Mouse (Mus musculus) layer of hippocampus, postnatal 14 days (tissue): Measurements from ENCODE around the gene Gm11733. TPM values are rescaled to one million over a fixed set of nuclear protein-coding genes. Genes with fewer than 3 reads are reported as not detected.

ENCODE experiments used
- DNase-seq, 2 experiments: peaks; one replicate each; pipeline ENCODE4 v3.0.0; 2021 to 2022; ENCODE audit warnings: low spot score in 2 of 2, mixed read lengths in 1 of 2
- total RNA-seq, 2 experiments: library from RNA; stranded (reverse); gene quantifications; 2 replicates each; pipeline ENCODE4 v1.2.3; 2021

Gene Gm11733
- total RNA-seq, 2 experiments from 2014 or later = not detected

- no peak for DNase-seq
These were observed 5.7 kb upstream of the Gm11733 start for GRCm38 (mm10) chr11:117478271-117479006.

DNA sequence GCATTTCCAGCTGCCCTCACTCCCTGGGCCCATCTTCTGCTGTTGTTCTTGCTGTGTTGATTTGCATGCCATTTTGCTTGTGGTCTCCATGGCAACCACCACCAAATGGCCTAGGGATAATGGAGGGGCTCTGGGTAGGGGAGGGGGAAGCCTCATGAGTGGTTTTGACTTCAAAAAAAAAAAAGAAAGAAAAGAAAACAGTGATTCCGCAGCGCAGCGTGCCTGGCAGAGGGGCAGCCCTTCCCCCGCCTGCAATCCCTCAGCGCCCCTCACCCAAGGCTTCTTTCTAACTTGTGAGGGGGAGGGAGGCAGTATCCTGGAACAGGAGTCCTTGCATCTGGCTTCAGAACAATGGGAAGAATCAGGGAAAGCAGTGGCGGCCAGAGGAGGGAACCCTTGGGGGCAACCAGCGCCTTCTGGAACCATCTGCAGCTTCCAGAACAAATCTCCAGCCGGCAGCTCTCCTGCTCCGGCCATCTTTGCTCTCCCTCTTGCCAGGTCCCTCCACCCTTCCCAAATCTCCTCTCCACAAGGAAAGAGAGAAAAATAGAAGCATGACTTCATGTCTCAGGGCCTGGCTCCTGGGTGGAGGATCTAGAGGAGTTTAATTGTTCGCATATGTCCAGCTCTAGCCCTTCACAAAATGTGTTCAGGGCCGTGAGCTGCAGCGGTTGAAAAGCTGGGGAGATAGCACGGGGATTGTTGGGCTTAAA lies 5.0 kb upstream of the Gm11733 start:
- DNase-seq = peak; percentile 59 to 77

DNA sequence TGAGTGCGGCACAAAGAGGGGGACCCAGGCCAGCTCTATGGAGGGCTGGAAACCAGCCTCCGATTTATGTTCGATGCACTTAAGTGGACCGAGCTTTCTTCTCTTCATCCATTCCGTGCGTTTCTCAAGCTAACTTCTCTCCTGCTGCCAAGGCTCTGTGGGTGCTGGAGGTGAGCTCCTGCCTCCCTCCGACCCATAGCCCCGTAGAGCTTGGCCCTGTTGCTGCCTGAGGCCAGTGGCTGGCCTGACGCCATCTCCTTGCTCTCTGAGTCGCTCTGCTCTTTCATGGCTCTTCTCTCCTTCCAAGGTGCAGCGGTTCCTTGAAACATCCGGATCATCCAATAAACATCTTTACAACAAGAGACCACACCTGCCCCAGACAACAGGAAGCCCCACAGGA lies 4.4 kb upstream of the Gm11733 start:
- no peak for DNase-seq

DNA sequence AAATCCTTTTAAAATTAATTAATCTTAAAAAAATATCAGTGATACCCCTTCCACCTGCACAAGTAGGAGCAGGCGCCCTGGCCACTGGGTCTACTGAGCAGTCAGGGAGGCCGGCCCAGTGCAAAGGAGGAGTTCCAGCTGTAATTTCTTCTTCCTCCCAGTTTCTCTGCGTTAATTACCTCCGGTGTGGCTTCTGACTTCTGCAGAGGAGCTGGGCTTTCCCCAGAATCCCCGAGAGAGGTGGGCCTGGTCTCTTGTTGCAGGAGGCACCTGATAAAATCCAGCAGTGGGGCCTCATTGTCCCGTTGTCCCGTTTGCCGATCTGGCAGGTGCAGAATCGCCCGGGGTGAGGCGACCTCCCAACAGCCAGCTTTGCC lies 1.9 kb upstream of the Gm11733 start:
- DNase-seq = no peak

DNA sequence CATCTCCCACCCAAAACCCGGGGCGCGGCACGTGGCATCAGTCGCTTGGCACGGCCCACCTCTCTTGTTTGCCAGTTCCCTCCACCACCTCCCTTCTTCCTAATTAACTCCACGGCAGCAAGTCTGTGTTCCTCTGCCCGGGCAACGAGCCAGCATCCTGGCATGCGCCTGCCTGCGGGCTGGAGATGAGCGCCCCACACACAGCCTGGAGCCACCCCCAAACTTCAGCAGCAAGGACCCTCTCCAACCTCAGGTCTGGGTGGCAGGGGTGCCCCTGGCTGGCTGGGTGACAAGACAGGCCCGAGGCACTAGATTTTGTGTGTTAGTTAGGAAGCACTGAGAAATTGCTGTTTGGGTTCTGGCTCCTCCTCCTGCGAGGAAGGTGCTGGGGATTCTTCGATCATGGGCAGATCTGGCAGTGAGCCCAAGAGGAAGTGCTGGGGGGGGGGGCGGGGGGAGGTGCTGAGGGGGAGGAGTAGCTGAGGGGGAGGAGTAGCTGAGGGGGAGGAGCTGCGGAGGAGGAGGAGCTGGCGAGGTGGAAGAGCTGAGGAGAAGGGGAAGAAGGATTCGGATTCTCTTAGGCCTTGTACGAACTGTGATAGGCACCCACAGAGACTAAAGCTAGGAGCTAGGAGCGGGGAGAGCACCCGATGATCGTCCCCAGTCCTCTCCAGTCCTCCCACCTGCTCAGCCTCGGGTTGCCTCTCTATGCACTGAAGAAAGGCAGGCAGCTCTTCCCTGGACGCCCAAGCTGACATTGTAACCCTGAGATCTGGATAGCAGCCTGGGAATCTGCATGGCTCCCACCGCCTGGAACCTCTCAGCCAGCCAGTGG lies 1.3 kb upstream of the Gm11733 start:
- DNase-seq = peak; percentile 96 to 97

DNA sequence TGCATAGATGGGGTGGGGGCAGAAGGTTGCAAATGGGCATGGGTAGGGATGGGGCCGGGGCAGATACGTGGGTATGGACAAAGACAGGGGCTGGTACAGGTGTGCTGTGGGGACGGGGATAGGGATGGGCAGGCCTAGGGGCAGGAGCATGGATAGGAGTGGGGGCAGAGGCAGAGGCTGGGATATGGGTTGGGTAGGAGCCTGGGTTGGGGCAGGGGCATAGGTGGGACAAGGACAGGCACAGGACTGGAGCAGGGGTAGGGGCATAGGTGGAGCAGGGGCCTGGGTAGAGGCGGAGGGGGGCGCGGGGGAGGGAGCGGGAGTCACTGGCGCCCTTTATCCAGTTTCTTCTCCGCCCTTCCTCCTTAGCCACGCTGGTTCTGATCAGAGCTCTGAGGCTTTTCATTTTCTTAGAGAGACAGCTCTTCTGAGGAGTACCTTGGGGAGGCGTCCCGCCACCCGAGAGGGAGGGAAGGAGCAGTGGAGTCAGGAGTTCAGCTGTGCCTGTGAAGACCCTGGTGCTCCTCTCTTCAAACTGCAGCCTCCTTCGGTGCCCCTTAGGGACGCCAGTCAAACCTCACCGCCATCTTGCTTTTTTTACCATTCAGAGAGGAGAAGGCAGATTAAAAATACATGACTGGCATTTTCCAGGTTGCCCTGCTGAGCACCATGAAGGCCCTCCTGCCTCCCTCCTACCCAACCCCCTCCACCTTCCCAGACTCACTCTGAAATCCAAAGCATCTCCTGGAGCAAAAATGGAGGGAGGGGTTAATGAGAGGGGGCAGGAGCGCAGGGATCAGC lies 7.4 kb downstream of the Gm11733 start:
- DNase-seq = no peak

DNA sequence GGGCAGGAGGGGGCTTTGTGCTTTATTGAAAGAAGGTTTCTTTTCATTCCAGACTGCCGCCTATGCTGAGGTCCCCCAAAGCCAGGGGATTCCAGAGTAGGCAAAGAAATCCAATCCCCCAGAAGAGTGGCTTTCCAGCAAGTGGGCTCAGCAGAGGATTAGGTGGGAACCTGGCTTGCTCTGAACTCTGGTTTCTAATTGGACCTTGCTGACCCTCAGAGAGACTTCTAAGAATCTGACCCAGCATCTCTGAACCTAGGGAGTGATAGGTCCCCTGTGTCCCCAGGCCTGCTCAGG lies 8.0 kb downstream of the Gm11733 start:
- DNase-seq = no peak

- no peak for DNase-seq
These were observed 12.6 kb downstream of the Gm11733 start for GRCm38 (mm10) chr11:117496812-117497211.

DNA sequence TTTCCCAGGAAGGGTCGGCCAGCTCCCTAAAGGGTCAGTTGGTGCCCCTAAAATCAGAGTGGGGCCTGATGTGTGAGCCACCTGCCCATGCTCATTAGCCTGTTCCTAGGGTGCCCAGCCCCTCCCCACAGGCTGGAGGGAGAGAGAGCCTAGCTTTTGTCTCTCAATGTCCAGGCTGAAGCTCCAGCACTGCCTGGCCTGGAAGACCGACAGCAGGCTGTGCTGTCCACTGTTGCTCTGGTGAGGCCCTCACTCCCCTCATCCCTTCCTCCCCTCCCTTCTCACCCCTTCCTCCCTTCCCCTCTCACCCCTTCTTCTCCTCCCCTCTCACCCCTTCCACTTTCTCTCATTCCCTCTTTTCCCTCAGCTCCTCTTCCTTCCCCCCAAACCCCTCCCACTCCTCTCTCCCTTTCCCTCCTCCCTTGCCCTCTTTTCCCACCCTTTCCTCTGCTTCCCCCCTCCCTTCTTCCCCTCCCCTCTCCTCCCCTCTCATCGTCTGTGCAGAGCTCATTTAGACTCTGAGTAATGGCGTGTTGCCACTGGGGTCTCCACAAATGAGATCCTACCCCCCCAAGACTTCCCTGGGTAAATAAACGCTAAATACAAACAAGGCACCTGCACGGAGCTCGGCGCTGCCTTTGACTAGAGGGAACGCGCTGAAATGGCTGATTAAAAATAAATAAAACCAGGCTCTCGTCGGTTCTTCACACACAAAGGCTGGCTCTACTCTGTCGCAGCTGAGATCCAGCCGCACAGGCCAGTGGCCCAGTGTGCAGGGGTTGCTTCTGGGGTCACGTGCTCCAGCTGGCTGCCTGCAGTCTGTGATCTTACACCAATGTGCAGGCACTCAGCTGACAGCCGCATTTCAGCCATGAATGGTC lies 13.3 kb downstream of the Gm11733 start:
- peak; percentile 54 to 59 for DNase-seq

DNA sequence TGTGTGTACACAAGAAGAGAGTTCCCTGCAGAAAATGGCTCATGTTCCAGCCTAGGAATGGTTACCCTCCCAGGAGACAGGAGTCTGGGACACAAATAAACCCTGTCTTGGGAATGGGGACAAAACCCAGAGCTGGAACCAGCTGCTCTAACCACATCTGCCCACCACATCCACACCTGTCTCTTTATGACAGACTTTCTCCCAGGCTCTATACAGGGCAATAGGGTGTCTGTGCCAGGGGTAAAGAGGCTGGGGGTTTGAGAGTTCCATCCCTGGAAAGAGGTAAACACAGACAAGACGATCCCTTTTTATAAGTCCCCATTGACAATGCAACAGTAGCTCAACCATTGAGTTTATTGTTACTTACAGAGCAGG lies 14.0 kb downstream of the Gm11733 start:
- DNase-seq = no peak

- peak; percentile 64 to 86 for DNase-seq
These were observed 24.8 kb downstream of the Gm11733 start for GRCm38 (mm10) chr11:117508972-117509371.

GRCm38 (mm10) chr11:117515718-117516421 lies 31.7 kb downstream of the Gm11733 start:
- DNase-seq = no peak

GRCm38 (mm10) chr11:117516422-117516796 lies 32.2 kb downstream of the Gm11733 start:
- DNase-seq = no peak

- DNase-seq = no peak
These were observed 38.0 kb downstream of the Gm11733 start for GRCm38 (mm10) chr11:117521906-117522780.

- DNase-seq = peak; percentile 67 to 69
These were observed 38.8 kb downstream of the Gm11733 start for GRCm38 (mm10) chr11:117522879-117523519.

GRCm38 (mm10) chr11:117525606-117526349 lies 41.6 kb downstream of the Gm11733 start:
- peak in 1 of 2 experiments; percentile 33 for DNase-seq

DNA sequence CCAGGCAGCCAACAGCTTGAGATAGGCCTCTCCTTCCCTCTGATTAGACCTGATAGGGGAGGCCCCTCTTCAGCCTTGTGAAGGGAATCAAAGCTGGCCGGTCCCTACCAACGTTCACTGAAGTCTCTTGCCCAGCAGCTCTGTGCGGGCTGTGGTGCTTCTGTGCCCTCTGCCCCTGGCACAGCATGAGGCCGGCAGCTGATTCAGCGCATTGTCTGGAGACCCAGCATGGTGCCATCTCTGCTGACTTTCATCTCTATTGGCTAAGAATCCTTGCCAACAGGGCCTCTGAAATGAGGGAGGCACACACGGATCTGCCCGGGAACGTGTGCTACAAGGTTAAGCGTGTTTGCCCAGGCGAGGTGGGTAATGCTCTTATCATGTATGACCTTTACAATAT lies 48.2 kb downstream of the Gm11733 start:
- no peak for DNase-seq
